In genomic region chr3:119919501-119920141, GRCm38 (mm10) we compare ENCODE assay signal across 25 mouse cellular contexts.
"Had no signal": no experiment of that assay in that cellular context is flagged by ENCODE, and none has a peak within 500 bp of the region (broad histone marks: within the 10 kb centered on the region; RNA-seq: fewer than 3 reads in every experiment).

No protein-coding gene starts in this region.

- H3K27me3 ChIP-seq: limb, embryonic 13.5 days; liver, embryonic 12.5 days; liver, embryonic 15.5 days; lung, embryonic 15.5 days; megakaryocyte, embryonic 14.5 days; midbrain, embryonic 15.5 days; neural tube, embryonic 12.5 days; neural tube, embryonic 15.5 days had no signal

- H3K9me3 ChIP-seq: limb, embryonic 10.5 days; limb, embryonic 13.5 days; liver, embryonic 12.5 days; liver, embryonic 15.5 days; lung, embryonic 15.5 days; midbrain, embryonic 10.5 days; midbrain, embryonic 15.5 days; neural tube, embryonic 12.5 days; neural tube, embryonic 15.5 days had no signal

- H3K4me1 ChIP-seq: limb, embryonic 13.5 days; liver, embryonic 12.5 days; liver, embryonic 15.5 days; lung, embryonic 15.5 days; megakaryocyte, embryonic 14.5 days; midbrain, embryonic 10.5 days; midbrain, embryonic 15.5 days; neural tube, embryonic 12.5 days; neural tube, embryonic 15.5 days had no signal

- H3K4me3 ChIP-seq: layer of hippocampus, adult 2 months; limb, embryonic 10.5 days; limb, embryonic 13.5 days; liver, embryonic 12.5 days; liver, embryonic 15.5 days; lung, embryonic 15.5 days; megakaryocyte, embryonic 14.5 days; midbrain, embryonic 10.5 days; midbrain, embryonic 15.5 days; neural tube, embryonic 12.5 days; neural tube, embryonic 15.5 days had no signal

- H3K36me3 ChIP-seq: limb, embryonic 10.5 days; limb, embryonic 13.5 days; liver, embryonic 12.5 days; liver, embryonic 15.5 days; lung, embryonic 15.5 days; midbrain, embryonic 10.5 days; midbrain, embryonic 15.5 days; neural tube, embryonic 12.5 days; neural tube, embryonic 15.5 days had no signal

- ATAC-seq: liver, embryonic 12.5 days; midbrain, embryonic 15.5 days had no signal

- H3K27ac ChIP-seq: layer of hippocampus, adult 2 months; limb, embryonic 10.5 days; limb, embryonic 13.5 days; liver, embryonic 12.5 days; liver, embryonic 15.5 days; lung, embryonic 15.5 days; midbrain, embryonic 10.5 days; midbrain, embryonic 15.5 days; neural tube, embryonic 12.5 days; neural tube, embryonic 15.5 days; stomach, postnatal 0 days had no signal

- H3K4me2 ChIP-seq: limb, embryonic 13.5 days; liver, embryonic 12.5 days; liver, embryonic 15.5 days; lung, embryonic 15.5 days; midbrain, embryonic 15.5 days; neural tube, embryonic 12.5 days; neural tube, embryonic 15.5 days had no signal

- H3K9ac ChIP-seq: limb, embryonic 13.5 days; liver, embryonic 12.5 days; liver, embryonic 15.5 days; lung, embryonic 15.5 days; midbrain, embryonic 15.5 days; neural tube, embryonic 12.5 days; neural tube, embryonic 15.5 days had no signal

- DNase-seq: kidney, adult 9 months; kidney, postnatal 14 days; layer of hippocampus, adult 9-11 months; liver; lung, adult 18-20 months; lung, postnatal 10 days; lung, postnatal 36 days; right cerebral cortex, adult 18-20 months; right cerebral cortex, postnatal 14 days; right cerebral cortex, postnatal 4 days; thymus, adult 2 months; thymus, postnatal 14 days; thymus, postnatal 4 days had no signal
